Mouse (Mus musculus) embryonic fibroblast, embryonic 13.5 days (primary cell): ENCODE data around the gene Trip10.

ENCODE experiments used
- CTCF ChIP-seq: IDR thresholded peaks from 2 replicates; pipeline ENCODE4 v1.5.1; 2011; ENCODE audit warnings: mild to moderate bottlenecking, control low read depth, low read length, moderate library complexity, borderline replicate concordance; ENCODE audit not compliant: insufficient read depth
- POLR2A ChIP-seq: IDR thresholded peaks from 2 replicates; pipeline ENCODE4 v1.6.1; 2011; ENCODE audit warnings: low read depth, mild to moderate bottlenecking, control low read depth, low read length, moderate library complexity

DNA sequence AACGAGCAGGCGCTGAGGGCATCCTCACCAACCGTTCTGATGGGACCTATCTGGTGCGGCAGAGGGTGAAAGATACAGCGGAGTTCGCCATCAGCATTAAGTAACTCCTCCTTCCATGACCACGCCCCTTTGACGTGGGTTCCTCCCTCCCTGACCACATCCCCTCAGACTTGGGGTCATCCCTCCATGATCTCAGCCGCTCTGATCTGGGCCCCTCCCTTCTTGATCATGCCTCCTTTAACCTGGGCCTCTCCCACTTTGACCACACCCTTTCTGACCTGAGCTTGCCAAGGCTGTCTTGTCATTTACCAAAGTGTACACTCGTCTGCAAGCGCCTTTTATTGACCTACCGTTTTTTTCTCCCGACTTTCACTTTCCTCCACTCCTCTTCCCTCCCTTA, 62.5 kb downstream of the Trip10 start:
- TF ChIP-seq POLR2A = no peak
- no peak for TF ChIP-seq CTCF
